ENCODE assay signal across 8 mouse cellular contexts in the genomic region with DNA sequence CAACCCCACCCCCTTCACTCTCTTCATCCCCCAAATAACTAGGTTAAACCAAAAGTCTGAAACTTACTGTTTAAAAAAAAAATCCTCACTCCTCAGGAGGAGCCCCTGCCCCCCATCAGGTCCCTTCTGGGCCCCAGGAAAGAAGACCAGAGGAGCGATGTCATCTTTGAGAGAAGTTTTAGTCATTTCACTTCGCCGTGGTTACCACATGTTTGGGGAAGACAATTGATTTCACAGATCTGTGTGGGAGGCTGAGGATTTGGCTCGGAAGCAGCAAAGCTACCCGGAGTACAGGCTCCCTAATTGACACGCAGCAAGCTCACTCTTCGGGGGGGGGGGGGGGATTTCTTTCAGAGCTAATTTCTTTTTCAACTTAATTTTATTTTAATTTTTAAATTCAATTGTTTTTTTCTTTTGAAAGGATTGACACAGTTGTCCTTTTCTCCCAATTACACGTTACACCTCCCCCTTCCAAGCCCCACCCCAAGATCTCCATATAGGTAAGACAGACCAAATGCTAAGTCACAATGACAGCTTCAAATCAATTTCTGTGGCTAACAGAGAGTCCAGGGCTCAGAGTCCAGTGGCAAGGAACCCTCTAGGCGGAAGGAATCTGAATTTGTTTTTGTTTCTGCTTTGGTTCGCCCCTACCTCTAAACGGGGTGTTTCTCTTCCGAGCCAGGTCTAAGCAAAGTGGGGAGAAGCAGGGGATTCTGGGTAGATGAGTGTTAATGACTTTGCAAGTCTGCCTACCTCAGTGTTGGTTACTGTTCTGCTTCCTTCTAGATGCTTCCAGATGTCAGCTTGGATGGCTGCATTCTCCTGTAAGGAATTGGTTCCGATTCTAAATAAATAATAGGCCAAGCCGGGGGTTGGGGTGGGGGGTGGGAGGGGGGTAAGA.
A peak's percentile ranks its signal among the peaks of the same experiment; 100 is the strongest.
DNase-seq lines count a peak whose midpoint lies in the region; ATAC-seq lines count a peak whose summit lies in the region.

No protein-coding gene starts in this region.

- peaks cover 25% of the 10 kb centered on the region for H3K4me1 ChIP-seq in embryonic facial prominence, embryonic 13.5 days
- peaks cover 3% of the 10 kb centered on the region; the same call in 1 of the 2 replicates for H3K4me1 ChIP-seq in intestine, embryonic 14.5 days (replicated peaks; ENCODE audit: control insufficient read depth, insufficient read depth, low read length)
- peaks cover 12% of the 10 kb centered on the region for H3K4me1 ChIP-seq in midbrain, embryonic 16.5 days (ENCODE audit: control insufficient read depth, insufficient read depth, low read length)

- ATAC-seq in embryonic facial prominence, embryonic 13.5 days (ENCODE audit: insufficient number of reproducible peaks, insufficient read depth, low FRiP score, low TSS enrichment, low read depth): no peak
- no peak for ATAC-seq in intestine, embryonic 14.5 days (replicated peaks; ENCODE audit: low FRiP score, low TSS enrichment, low read depth)
- ATAC-seq in midbrain, embryonic 16.5 days: peak; percentile 82

- peak overlapping the region; percentile 58 for H3K4me2 ChIP-seq in embryonic facial prominence, embryonic 13.5 days
- H3K4me2 ChIP-seq in intestine, embryonic 14.5 days (ENCODE audit: low read length): peak overlapping the region; percentile 45
- H3K4me2 ChIP-seq in midbrain, embryonic 16.5 days (ENCODE audit: low read length): peak overlapping the region; percentile 52

- H3K27me3 ChIP-seq in embryonic facial prominence, embryonic 13.5 days: no peaks in the 10 kb centered on the region
- H3K27me3 ChIP-seq in intestine, embryonic 14.5 days (replicated peaks; ENCODE audit: control insufficient read depth, insufficient read depth, low read length): no peaks in the 10 kb centered on the region
- no peaks in the 10 kb centered on the region for H3K27me3 ChIP-seq in midbrain, embryonic 16.5 days (ENCODE audit: control insufficient read depth, insufficient read depth, low read depth, low read length)

- WGBS in embryonic facial prominence, embryonic 13.5 days: 8% methylated on average over 14 of the region's 14 CpGs
- WGBS in intestine, embryonic 14.5 days: 13% methylated on average over 14 of the region's 14 CpGs
- WGBS in midbrain, embryonic 16.5 days: 11% methylated on average over 14 of the region's 14 CpGs

- DNase-seq in spleen, postnatal 36 days (ENCODE audit: low spot score in 2 of 2): peak; percentile 58 to 69
- DNase-seq in spleen, adult 12 weeks (ENCODE audit: low spot score): no peak
- no peak for DNase-seq in intestine, embryonic 14.5 days (ENCODE audit: low spot score)
- no peak for DNase-seq in urinary bladder, postnatal 14 days (ENCODE audit: low spot score)
- DNase-seq in layer of hippocampus, adult 9-11 months: no peak
- no peak for DNase-seq in right cerebral cortex, postnatal 14 days

- H3K4me3 ChIP-seq in embryonic facial prominence, embryonic 13.5 days: peak overlapping the region; percentile 23
- H3K4me3 ChIP-seq in intestine, embryonic 14.5 days (ENCODE audit: low read depth, low read length): 0 out of 2 replicates have a peak overlapping the region, but pooled peaks have one; percentile 10
- H3K4me3 ChIP-seq in midbrain, embryonic 16.5 days (ENCODE audit: low read depth, low read length): peak overlapping the region; percentile 21

- H3K36me3 ChIP-seq in embryonic facial prominence, embryonic 13.5 days: no peaks in the 10 kb centered on the region
- H3K36me3 ChIP-seq in intestine, embryonic 14.5 days (ENCODE audit: control insufficient read depth, insufficient read depth, low read length): no peaks in the 10 kb centered on the region
- H3K36me3 ChIP-seq in midbrain, embryonic 16.5 days (ENCODE audit: control insufficient read depth, insufficient read depth, low read length): no peaks in the 10 kb centered on the region

- no peaks in the 10 kb centered on the region for H3K9me3 ChIP-seq in embryonic facial prominence, embryonic 13.5 days
- H3K9me3 ChIP-seq in intestine, embryonic 14.5 days (ENCODE audit: control insufficient read depth, low read length): no peaks in the 10 kb centered on the region
- H3K9me3 ChIP-seq in midbrain, embryonic 16.5 days (replicated peaks; ENCODE audit: control insufficient read depth, low read length, poor library complexity, severe bottlenecking): no peaks in the 10 kb centered on the region

- 0 out of 2 replicates have a peak overlapping the region, but pooled peaks have one; percentile 28 for H3K9ac ChIP-seq in embryonic facial prominence, embryonic 13.5 days
- no peak overlapping the region for H3K9ac ChIP-seq in intestine, embryonic 14.5 days (ENCODE audit: low read length)
- H3K9ac ChIP-seq in midbrain, embryonic 16.5 days (ENCODE audit: low read depth, low read length): 0 out of 2 replicates have a peak overlapping the region, but pooled peaks have one; percentile 1

- no peak overlapping the region for H3K27ac ChIP-seq in embryonic facial prominence, embryonic 13.5 days
- no peak overlapping the region for H3K27ac ChIP-seq in intestine, embryonic 14.5 days (ENCODE audit: low read depth)
- H3K27ac ChIP-seq in midbrain, embryonic 16.5 days (ENCODE audit: low read length): no peak overlapping the region

Comparison
In these comparisons a context has a peak if more than half of its experiments do, and no peak if none do; other contexts are left out.
1. DNase-seq: peak in spleen, postnatal 36 days (2 of 2); none in spleen, adult 12 weeks (single experiment), intestine, embryonic 14.5 days (single experiment), urinary bladder, postnatal 14 days (single experiment), layer of hippocampus, adult 9-11 months (single experiment) and right cerebral cortex, postnatal 14 days (single experiment).
2. Peak in every context shown above with its lines, with median percentiles within 50 percentile points of each other: H3K4me2 ChIP-seq and H3K4me3 ChIP-seq.